Mouse (Mus musculus) megakaryocyte progenitor cell, adult 5-6 weeks (primary cell): ENCODE data around the gene Zic2. TPM values are rescaled to one million over a fixed set of nuclear protein-coding genes. Genes with fewer than 3 reads are reported as not detected.
"Not testable (repeated sequence)": the region's sequence is repeated elsewhere in the genome, so short reads cannot be mapped to it uniquely, and the experiment has no call there.

Experiments used
- ATAC-seq: replicated peaks from 2 replicates; pipeline ENCODE4 v1.8.0; 2016; ENCODE audit warnings: mild to moderate bottlenecking, moderate TSS enrichment, inconsistent platforms; ENCODE audit not compliant: poor library complexity
- total RNA-seq, 2 experiments: library from RNA; stranded (forward) in 1 of 2; stranded (reverse) in 1 of 2; fragments of 157-497, 149-512 nt in 1 of 2; fragments of 200-1000 nt in 1 of 2; gene quantifications; 2 replicates each; pipeline versions ENCODE4 v1.2.3 to v1.2.4; 2015 to 2017

The Zic2 gene
- not detected in 2 replicates for total RNA-seq (2015)
- total RNA-seq (2017): not detected in 2 replicates

DNA sequence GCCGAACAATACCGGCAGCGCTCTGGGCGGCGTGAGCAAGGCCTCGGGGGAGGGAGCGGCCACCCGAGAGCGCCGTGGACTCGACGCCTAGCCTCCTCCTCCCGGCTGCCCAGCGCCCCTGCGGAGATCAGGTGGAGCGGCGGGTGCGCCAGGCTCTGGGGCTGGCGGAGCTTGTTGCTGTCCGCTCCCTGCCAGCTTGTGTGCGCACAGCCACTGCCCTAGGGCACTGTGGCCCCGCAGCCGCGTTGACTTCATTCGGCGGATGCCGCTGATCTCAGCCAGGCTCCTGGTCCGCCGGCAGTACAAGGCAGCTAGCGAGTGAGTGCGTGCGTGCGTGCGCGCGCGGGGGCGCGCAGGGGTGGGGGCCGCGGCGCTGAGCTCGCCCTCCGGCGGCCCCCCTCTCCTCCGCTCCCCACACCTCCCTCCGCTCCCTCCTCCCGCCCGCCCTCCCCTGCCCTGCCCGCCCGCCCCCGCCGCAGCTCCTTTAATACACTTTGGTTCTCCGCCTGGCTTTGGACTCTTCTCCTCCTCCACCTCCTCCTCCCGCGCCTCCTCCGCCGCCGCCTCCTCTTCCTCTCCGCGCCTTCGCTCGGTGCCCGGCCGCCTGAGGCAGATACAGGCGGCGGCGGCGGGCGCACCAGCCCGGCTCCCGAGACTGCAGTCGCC lies at the start of gene Zic2:
Zic2 (plus strand) TSS at position 545 of the 666 bp plus-strand sequence.
- peak; percentile 9; the same call in 1 of the 2 replicates for ATAC-seq

- no peak for ATAC-seq
Measured at GRCm38 (mm10) chr14:122426529-122427203, 48.6 kb upstream of the Zic2 start.

GRCm38 (mm10) chr14:122427204-122427560 lies 48.1 kb upstream of the Zic2 start:
- no peak for ATAC-seq

GRCm38 (mm10) chr14:122427654-122428053 lies 47.6 kb upstream of the Zic2 start:
- ATAC-seq: no peak

- ATAC-seq: 0 out of 2 replicates have a peak, but pooled peaks have one; percentile 23
Measured at GRCm38 (mm10) chr14:122432558-122432957, 42.7 kb upstream of the Zic2 start.

GRCm38 (mm10) chr14:122434039-122434438 lies 41.2 kb upstream of the Zic2 start:
- ATAC-seq: no peak

- no peak for ATAC-seq
Measured at GRCm38 (mm10) chr14:122436850-122437249, 38.4 kb upstream of the Zic2 start.

DNA sequence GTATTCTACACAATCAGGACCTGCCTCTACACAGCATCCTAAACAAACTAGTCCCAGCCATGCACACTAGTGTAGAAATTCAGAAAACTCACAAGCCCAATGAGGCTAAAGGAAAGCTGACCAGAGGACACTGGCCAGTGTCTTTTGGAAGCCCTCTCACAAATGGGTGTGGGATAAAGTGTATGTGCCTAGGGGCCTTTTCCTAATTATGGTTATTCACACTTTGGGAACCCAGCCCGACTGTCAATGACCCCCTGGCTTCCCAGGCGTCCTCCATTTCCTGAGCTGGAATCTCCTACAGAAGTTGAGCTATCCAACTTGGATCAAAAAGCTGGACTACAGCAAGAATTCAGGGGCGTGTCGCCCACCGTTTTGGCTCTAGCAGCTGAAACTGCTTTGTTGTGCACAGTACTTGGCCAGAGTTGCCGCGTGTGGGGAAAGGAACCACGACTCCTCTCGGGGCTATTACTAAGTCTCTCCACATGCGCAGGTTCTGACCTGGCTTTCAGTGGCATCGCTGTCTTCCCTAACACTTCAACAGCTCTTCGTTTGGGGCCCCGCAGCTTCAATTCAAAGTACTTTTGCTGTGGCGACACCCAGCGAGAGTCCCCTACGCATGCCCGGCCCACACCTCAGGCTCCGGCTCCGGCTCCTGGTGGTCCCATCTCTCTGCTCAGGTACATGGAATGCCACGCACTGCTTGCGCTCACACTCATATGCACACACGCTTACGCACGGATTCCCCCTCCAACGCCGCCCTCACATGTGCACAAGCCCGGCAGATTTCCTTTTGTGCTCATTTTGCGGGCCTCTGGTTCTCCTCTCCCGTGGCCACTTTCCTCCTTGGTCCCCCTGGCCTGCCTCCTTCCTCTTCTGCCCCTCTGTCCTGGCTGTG lies 25.4 kb upstream of the Zic2 start:
- ATAC-seq: no peak

- no peak for ATAC-seq
Measured at GRCm38 (mm10) chr14:122450496-122451382, 24.5 kb upstream of the Zic2 start, which contains the start of gene Gm5089. Gene Gm5089 (minus strand): TSS chr14:122451115.

GRCm38 (mm10) chr14:122451551-122452145 lies 23.6 kb upstream of the Zic2 start:
- ATAC-seq: no peak

DNA sequence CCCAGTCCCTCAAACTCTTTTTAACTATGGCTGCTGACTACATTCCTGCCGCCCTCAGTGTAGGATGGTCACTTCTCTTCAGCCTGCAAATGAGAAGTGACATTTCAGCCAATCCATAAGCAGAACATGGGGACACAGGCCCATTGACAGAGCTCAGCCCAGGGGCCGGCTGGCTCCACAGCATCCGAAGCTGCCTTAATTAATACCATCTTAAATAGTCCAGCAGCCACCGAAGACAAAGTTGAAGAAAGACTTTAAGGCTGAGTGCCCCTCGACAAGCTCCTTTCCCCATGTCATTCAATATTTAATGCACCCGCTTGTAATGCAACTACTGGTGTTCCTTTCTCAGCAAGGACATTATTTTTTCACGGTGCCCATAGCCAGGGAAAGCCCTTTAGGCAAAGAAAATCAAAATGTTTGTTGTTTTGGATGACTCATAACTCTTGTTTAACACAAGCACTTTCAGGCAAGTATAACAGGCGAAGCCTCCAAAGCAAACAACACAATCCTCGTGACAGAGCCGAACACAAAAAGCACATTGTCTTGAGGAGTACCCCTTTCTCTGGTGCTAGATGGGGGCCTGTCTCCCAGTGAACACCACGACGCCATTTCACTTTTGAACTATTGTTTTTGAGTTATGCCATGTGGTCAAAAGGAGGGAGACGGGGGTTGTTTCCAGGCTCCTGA lies 22.4 kb upstream of the Zic2 start:
- no peak for ATAC-seq

DNA sequence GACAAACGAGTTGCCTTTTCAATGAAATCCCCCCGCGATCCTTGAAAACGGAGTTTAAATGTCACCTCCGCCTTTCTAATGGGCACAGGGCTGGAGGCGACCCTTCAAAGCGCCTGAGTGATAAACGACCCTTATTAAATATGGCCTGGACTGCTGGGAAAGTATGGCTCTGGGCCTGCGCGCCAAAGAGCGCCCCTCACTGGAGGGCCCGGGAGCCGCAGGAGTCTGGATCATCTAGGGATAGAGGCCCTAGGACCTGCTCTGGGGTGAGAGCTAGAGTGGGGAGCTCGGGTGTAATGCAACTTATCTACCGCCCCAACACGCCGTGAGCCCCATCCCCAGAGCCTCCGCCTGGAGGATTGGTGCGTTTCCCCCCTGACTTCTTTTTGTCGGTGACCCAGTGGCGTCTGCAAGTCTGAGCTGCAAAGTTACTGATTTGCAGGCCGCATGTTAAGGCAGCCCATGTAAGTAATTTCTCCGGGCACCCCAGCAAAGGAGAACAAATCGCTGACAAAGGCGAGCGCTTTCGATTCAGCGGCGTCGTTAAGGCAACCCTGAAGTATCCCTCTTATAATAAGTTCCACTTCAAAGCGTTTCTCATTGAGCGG lies 21.7 kb upstream of the Zic2 start:
- ATAC-seq: peak; percentile 53

DNA sequence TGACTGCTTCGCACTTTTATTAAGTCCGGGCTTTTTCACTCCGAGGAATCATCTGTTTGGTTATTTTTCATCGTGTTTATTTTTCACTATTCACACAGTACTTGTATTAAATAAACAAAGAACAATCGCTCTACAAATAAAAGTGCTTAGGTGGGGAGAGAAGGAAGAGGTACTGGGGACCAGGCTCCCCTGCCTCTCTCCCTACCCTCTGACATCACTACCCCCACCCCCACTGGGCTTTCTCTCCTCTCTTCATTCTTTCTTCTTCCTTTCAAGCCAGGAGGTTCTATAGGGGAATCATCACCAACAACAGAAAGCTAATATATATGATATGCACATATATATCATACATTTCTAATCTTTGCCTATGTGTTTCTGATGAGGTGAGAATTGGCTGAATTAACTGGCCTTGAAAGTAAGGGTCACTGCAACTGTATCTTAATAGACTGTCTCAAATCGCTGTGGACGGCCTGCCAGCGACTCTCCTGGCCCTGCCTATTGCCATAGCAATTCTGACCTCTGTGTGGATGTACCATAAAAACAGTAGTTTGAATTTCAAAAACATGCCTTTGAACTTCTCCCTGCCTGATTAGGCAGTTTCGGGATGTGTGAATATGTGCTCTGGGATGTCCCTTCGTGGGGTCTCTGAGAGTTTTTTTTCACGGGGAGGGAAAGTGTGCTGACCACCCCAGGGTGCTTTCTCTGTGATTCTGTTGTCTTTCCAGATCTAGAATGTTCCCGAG lies 21.1 kb upstream of the Zic2 start:
- no peak for ATAC-seq

GRCm38 (mm10) chr14:122454901-122455561 lies 20.2 kb upstream of the Zic2 start:
- no peak for ATAC-seq

DNA sequence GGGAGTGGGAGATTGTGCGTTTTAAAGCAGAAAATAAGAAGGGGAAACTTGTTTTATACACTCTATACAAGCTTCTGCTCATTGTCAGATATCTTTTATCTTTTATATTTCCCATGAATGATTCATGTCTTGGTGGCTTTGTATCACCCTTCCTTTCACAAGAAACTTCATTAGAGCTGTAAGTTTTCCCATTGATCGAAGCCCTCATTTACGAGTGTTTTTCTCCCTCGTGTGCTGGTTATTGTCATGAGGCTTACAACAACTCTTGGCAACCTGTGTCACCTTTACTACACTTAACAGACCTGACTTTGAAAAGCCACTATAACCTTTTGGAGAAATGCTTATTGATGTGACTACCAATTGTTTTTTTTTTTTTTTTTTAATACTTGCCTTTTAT lies 19.7 kb upstream of the Zic2 start:
- ATAC-seq: no peak

GRCm38 (mm10) chr14:122459332-122459731 lies 15.9 kb upstream of the Zic2 start:
- ATAC-seq: not testable (repeated sequence)

GRCm38 (mm10) chr14:122459776-122460175 lies 15.5 kb upstream of the Zic2 start:
- no peak for ATAC-seq

GRCm38 (mm10) chr14:122460226-122460625 lies 15.0 kb upstream of the Zic2 start:
- no peak for ATAC-seq
